Mouse (Mus musculus) limb, embryonic 14.5 days (tissue): ENCODE results near the gene Atp6v0d1. TPM values are rescaled to one million over a fixed set of nuclear protein-coding genes. Genes with fewer than 3 reads are reported as not detected.
"Not testable (repeated sequence)": the region's sequence is repeated elsewhere in the genome, so short reads cannot be mapped to it uniquely, and the experiment has no call there.

Experiments
- ATAC-seq: fragments of 200-750 bp; cut with Nextera tagmentation; 2 replicates; pipeline ENCODE4 v1.8.0; 2017; ENCODE audit warnings: low read depth, moderate number of reproducible peaks, moderate TSS enrichment; ENCODE audit not compliant: low FRiP score
- DNase-seq: peaks from one replicate; pipeline ENCODE4 v3.0.0-alpha.2; 2015; ENCODE audit warnings: low spot score
- H3K27ac ChIP-seq: fragments of 300-500 bp; sonication (generic); replicated peaks from 2 replicates; pipeline ENCODE4 v1.5.1; 2014; ENCODE audit warnings: low read depth, mild to moderate bottlenecking, low read length, moderate library complexity, mixed read lengths
- H3K27me3 ChIP-seq: fragments of 300-500 bp; sonication (generic); 2 replicates; pipeline ENCODE4 v1.6.1; 2014; ENCODE audit warnings: low read length, mixed read lengths; ENCODE audit not compliant: control insufficient read depth, insufficient read depth
- H3K36me3 ChIP-seq: fragments of 300-500 bp; sonication (generic); 2 replicates; pipeline ENCODE4 v1.6.1; 2014; ENCODE audit warnings: mild to moderate bottlenecking, low read length, moderate library complexity, mixed read lengths; ENCODE audit not compliant: control insufficient read depth, insufficient read depth
- H3K4me1 ChIP-seq: fragments of 300-500 bp; sonication (generic); 2 replicates; pipeline ENCODE4 v1.6.1; 2014; ENCODE audit warnings: antibody characterized with exemption, low read length, mixed read lengths; ENCODE audit not compliant: control insufficient read depth, insufficient read depth
- H3K4me2 ChIP-seq: fragments of 300-500 bp; sonication (generic); replicated peaks from 2 replicates; pipeline ENCODE4 v1.6.1; 2014; ENCODE audit warnings: low read depth, mild to moderate bottlenecking, low read length, moderate library complexity; ENCODE audit not compliant: severe bottlenecking
- H3K4me3 ChIP-seq: fragments of 300-500 bp; sonication (generic); replicated peaks from 2 replicates; pipeline ENCODE4 v1.5.1; 2014; ENCODE audit warnings: low read length
- H3K9ac ChIP-seq: fragments of 300-500 bp; sonication (generic); 2 replicates; pipeline ENCODE4 v1.6.1; 2014; ENCODE audit warnings: mild to moderate bottlenecking, low read depth, low read length, moderate library complexity; ENCODE audit not compliant: severe bottlenecking
- H3K9me3 ChIP-seq: fragments of 300-500 bp; sonication (generic); 2 replicates; pipeline ENCODE4 v1.6.1; 2016; ENCODE audit warnings: low read length; ENCODE audit not compliant: control insufficient read depth
- POLR2A ChIP-seq: fragments of 200-500 bp; IDR thresholded peaks from 2 replicates; pipeline ENCODE4 v1.8.0; 2012; ENCODE audit warnings: inconsistent platforms, mild to moderate bottlenecking, moderate library complexity, borderline replicate concordance; ENCODE audit not compliant: insufficient read depth, insufficient read length; ENCODE audit errors: extremely low read depth
- WGBS: fragments of 180-500 bp; shearing (Covaris S2); extraction: QIAGEN DNeasy Blood & Tissue Kit; methylation state at CpG from one replicate; pipeline ENCODE4 v1.1.7; 2014; 5-methylcytosine and 5-hydroxymethylcytosine counted together
- polyA plus RNA-seq, 2 experiments: library from polyadenylated mRNA; depleted of rRNA in 1 of 2; stranded (reverse) in 1 of 2; unstranded in 1 of 2; fragments of >200 nt; fragmentation: Nextera tagmentation in 1 of 2; extraction: Ambion mirVana in 1 of 2; gene quantifications; 2 replicates each; pipeline versions ENCODE4 v1.2.1 to v1.2.3; 2012 to 2014

The Atp6v0d1 gene
- polyA plus RNA-seq, 2 experiments = 93.2 to 98.9 TPM

DNA sequence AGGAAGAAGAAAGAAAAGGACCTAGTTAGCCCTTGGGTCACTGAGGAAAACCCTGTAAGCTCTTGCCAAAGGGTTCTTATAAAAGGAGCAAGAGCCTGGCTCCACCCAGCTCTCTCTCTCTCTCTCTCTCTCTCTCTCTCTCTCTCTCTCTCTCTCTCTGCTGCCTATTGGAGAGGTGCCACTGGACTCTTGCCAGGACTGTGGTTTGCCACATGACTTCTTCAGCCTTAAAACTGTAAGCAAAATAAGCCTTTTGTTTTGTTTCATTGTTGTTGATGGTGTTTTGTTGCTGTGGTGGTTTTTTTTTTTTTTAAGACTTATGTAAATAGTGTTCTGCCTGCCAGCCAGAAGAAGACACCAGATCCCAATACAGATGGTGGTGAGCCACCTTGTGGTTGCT, 7.6 kb upstream of the Atp6v0d1 start:
- H3K4me2 ChIP-seq = no peak overlapping the region
- H3K4me1 ChIP-seq = no peaks in the 10 kb centered on the region
- no peak overlapping the region for H3K9ac ChIP-seq
- no peaks in the 10 kb centered on the region for H3K36me3 ChIP-seq
- no peak overlapping the region for H3K4me3 ChIP-seq
- ATAC-seq (no peak), DNase-seq (peak; percentile 49)
- H3K27me3 ChIP-seq = no peaks in the 10 kb centered on the region
- no peak for TF ChIP-seq POLR2A
- H3K9me3 ChIP-seq = no peaks in the 10 kb centered on the region
- H3K27ac ChIP-seq = no peak overlapping the region

DNA sequence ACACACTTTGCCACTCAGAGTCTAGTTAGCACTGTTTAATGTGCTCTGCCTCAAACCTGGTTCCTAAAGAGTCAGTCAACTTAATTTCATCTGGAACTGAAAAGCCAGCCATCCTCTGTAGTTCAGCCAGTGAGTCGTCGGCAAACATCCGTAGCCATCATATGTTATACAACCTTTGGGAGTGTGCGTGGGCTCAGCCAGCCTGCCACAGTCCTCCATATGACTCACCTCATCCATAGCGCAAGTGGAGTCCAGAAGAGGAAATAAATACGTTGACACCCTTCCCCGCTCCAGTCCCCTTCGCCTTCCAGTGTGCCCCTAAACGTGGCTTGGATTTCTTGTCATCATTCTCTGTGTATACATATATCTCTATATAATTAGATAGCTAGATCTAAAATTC, 6.0 kb upstream of the Atp6v0d1 start:
- ATAC-seq (no peak), DNase-seq (no peak)

DNA sequence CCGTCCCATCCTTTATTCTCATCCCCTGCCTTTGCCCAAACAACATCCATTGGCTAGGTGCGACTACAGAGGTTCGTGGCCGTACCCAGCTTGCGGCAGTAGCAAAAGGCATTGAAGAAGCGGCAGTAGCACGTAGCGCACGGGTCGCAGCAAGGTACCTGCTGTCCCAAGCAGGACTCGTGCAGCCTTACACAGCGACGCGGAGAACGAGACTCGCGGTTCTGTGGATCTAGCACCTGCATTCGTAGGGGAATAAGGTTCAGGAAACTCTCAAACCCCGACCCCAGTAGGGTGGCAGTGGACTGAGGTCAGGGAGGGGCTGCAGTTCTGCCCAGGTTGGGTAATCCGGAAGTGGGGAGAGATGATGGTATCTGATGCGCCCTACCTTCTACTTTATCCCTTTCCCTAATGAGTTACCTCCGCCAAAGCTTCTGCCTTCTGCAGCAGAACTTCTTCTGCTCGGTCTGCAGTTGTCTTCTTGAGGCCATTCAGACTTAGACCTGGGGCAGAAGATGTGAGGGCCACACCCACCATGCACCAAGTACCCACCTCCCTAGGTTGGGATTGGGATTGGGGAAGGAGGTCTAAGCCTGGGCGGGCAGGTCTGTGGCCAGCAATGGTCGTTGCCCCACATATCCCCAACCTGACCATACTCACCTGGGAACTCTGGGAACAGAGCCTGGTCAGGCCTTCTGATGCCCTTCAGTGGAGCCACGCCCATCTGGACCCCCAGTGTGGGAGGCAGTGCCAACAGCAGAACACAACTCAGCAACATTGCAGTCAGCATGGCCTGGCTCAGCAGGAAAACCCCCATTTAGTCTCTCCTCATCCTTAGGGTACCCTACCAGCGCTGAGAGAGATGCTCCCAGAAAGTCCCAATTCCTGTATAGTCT, 1.1 kb upstream of the Atp6v0d1 start:
- WGBS = 24% methylated on average over 27 of the region's 27 CpGs
- Histone ChIP-seq H3K27ac (no peak overlapping the region), H3K36me3 (no peaks in the 10 kb centered on the region; the same call in 1 of the 2 replicates), H3K9me3 (no peaks in the 10 kb centered on the region), H3K4me3 (peak overlapping the region; percentile 94), H3K4me2 (peak overlapping the region; percentile 83), H3K27me3 (no peaks in the 10 kb centered on the region), H3K9ac (peak overlapping the region; percentile 54), H3K4me1 (peaks cover 9% of the 10 kb centered on the region)
- TF ChIP-seq POLR2A = no peak
- DNase-seq = no peak
- no peak for ATAC-seq

More for the DNA sequence above, 6.0 kb upstream of the Atp6v0d1 start:
- WGBS = 89% methylated on average over 9 of the region's 9 CpGs
- Histone ChIP-seq H3K36me3 (no peaks in the 10 kb centered on the region), H3K27ac (no peak overlapping the region), H3K4me2 (no peak overlapping the region), H3K9me3 (no peaks in the 10 kb centered on the region), H3K27me3 (no peaks in the 10 kb centered on the region), H3K9ac (no peak overlapping the region), H3K4me3 (no peak overlapping the region), H3K4me1 (peaks cover 4% of the 10 kb centered on the region)
- no peak for TF ChIP-seq POLR2A

DNA sequence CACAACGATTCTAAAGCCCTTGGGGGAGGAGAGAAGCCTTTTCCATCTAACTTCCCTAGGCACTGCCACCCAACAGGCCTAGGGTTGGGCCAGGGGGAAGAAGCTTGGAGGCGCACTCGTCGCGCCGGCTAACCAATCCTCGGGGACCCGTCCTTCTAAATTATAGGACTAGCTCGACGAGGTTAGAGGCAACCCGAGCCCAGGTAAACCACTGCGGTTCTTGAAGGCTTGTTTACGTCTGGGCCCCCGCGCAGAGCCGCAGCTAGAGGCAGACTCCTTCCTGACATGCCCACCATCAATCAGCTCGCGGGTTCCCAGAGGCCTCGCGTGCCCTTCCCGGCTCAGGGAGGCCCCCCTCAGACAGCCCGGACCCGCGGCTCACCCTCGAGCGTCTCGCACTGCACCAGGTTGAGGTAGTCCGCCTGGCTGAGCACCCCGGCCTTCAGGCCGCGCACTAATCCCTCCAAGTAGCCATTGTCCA, 406 bp downstream of the Atp6v0d1 start:
- H3K27ac ChIP-seq = no peak overlapping the region; the same call in 1 of the 2 replicates

DNA sequence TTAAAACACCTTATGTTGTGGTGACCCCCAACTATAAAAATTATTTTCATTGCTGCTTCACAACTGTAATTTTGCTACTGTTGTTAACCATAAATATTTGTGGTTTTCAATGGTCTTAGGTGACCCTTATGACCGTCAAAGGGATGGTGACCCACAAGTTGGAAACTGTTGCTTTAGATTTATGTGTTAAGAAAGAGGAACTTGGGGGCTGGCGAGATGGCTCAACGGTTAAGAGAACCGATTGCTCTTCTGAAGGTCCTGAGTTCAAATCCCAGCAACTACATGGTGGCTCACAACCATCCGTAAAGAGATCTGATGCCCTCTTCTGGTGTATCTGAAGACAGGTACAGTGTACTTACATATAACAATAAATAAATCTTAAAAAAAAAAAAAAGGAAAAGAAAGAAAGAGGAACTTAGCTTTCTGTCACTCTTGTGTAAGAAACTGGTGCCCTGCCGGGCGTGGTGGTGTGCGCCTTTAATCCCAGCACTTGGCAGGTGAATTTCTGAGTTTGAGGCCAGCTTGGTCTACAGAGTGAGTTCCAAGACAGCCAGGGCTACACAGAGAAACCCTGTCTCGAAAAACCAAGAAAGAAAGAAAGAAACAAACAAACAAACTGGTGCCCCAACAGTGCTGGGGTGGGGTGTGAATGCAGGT, 1.1 kb downstream of the Atp6v0d1 start:
- not testable (repeated sequence) for H3K4me1 ChIP-seq, H3K9me3 ChIP-seq, ATAC-seq, DNase-seq, H3K27me3 ChIP-seq, H3K27ac ChIP-seq, H3K36me3 ChIP-seq
- Histone ChIP-seq H3K4me3 (peak overlapping the region; percentile 94), H3K4me2 (peak overlapping the region; percentile 83), H3K9ac (0 out of 2 replicates have a peak overlapping the region, but pooled peaks have one; percentile 83)
- WGBS = 84% methylated on average over 9 of the region's 9 CpGs

More for the DNA sequence above, 406 bp downstream of the Atp6v0d1 start:
- no peaks in the 10 kb centered on the region for H3K27me3 ChIP-seq
- DNase-seq (peak; percentile 28), ATAC-seq (peak; percentile 39)
- H3K4me3 ChIP-seq = peak overlapping the region; percentile 94
- H3K4me2 ChIP-seq = peak overlapping the region; percentile 83
- H3K9ac ChIP-seq = peak overlapping the region; percentile 83
- TF ChIP-seq POLR2A = no peak
- H3K4me1 ChIP-seq = peaks cover 9% of the 10 kb centered on the region
- H3K36me3 ChIP-seq = peaks cover 3% of the 10 kb centered on the region; the same call in 1 of the 2 replicates
- WGBS = 0% methylated on average over 25 of the region's 31 CpGs
- H3K9me3 ChIP-seq = no peaks in the 10 kb centered on the region
